Mouse (Mus musculus): ENCODE results near the gene Arpc4. TPM values are rescaled to one million over a fixed set of nuclear protein-coding genes. Genes with fewer than 3 reads are reported as not detected.

Arpc4 gene
- polyA plus RNA-seq, 1 experiment, result 14.9 TPM

DNA sequence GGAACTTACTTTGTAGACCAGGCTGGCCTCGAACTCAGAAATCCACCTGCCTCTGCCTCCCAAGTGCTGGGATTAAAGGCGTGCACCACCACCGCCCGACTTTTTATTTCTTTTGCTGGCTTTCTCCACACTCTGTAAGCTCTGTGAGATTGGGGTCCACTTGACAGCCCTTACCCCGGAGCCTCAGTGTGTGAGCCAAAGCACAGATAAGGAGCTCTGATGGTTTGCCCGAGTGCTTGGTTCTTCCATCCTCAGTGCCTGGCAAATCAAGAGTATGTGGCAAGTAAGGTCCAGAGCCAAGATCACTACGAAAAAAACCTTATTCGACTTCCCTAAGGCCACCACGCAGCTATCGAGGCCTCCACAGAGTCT, 14.1 kb downstream of the Arpc4 start:
- H3K27me3 ChIP-seq (ENCODE audit: control insufficient read depth), result peaks cover 27% of the 10 kb centered on the region
- H3K4me1 ChIP-seq (ENCODE audit: control insufficient read depth), result peaks cover 8% of the 10 kb centered on the region
- H3K9me3 ChIP-seq (ENCODE audit: control insufficient read depth, low read length), result peaks cover 3% of the 10 kb centered on the region; the same call in 1 of the 2 replicates
- H3K4me3 ChIP-seq (replicated peaks), result peak overlapping the region; percentile 24
- TF ChIP-seq GATA1 (IDR thresholded peaks at IDR 0.05; ENCODE audit: low read length), result no peak
- no peak for TF ChIP-seq TAL1 (IDR thresholded peaks at IDR 0.05; ENCODE audit: low read length)
- peaks cover 45% of the 10 kb centered on the region for H3K36me3 ChIP-seq (ENCODE audit: control insufficient read depth)

DNA sequence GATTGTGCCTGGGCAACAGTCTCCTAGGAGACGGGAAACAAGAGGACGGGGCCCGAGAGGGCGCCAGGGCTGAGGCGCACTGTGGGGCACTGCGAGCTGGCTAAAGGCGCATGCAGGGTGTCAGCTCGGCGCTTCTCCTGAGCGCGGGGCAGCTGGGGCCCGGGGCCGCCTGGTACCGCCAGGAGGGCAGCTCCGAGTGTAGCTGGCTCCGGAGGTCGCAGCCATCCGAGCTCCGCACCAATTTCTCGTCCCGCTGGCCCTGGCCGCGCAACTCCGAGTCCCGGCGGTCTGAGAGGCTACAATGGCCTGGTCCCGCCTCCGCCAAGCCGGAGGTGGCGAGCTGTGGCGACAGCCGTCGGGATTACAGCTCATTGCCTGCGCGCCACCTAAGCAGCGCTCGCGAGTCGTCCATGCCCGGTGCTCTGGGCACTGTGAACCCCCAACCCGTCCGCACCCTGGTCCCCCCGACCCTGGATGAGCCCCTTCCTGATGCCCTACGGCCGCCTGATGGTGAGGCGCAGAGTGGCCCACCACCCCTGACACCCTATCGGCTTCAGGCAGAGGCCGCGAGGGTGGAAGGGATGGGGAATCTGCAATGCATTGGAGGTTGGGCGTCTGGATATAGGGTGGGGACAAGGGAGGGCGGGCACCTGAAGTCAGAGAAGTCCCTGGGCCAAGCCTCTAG, 14.6 kb downstream of the Arpc4 start:
- peaks cover 27% of the 10 kb centered on the region for H3K27me3 ChIP-seq (ENCODE audit: control insufficient read depth)
- H3K9me3 ChIP-seq (ENCODE audit: control insufficient read depth, low read length), result peaks cover 3% of the 10 kb centered on the region; the same call in 1 of the 2 replicates
- H3K4me1 ChIP-seq (ENCODE audit: control insufficient read depth), result peaks cover 8% of the 10 kb centered on the region
- H3K4me3 ChIP-seq (replicated peaks), result peak overlapping the region; percentile 26
- TF ChIP-seq TAL1 (IDR thresholded peaks at IDR 0.05; ENCODE audit: low read length), result no peak
- no peak for TF ChIP-seq GATA1 (IDR thresholded peaks at IDR 0.05; ENCODE audit: low read length)
- peaks cover 40% of the 10 kb centered on the region for H3K36me3 ChIP-seq (ENCODE audit: control insufficient read depth)

DNA sequence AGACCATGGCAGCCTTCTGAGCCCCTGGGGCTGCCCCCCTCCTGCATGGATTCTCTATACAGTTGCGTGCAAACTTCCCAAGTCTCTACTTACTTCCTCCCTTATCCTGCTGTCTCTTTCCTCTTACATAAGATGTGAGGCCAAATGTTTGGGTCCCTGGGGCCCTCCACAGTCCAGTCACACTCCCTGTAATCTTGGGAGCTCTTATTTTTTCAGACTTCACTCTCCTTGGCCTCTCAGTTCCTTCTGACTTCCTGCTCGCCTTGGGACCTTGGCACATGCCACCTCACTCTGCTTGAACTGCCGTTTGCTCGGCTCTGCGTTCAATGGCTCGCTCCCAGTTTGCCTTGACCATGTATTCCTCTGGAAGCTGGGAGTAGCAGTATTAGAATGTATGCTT, 16.0 kb downstream of the Arpc4 start:
- peaks cover 27% of the 10 kb centered on the region for H3K27me3 ChIP-seq (ENCODE audit: control insufficient read depth)
- no peak overlapping the region for H3K4me3 ChIP-seq (replicated peaks)
- TF ChIP-seq TAL1 (IDR thresholded peaks at IDR 0.05; ENCODE audit: low read length) (no peak), GATA1 (IDR thresholded peaks at IDR 0.05; ENCODE audit: low read length) (no peak)
- H3K4me1 ChIP-seq (ENCODE audit: control insufficient read depth), result peaks cover 8% of the 10 kb centered on the region
- H3K36me3 ChIP-seq (ENCODE audit: control insufficient read depth), result peaks cover 26% of the 10 kb centered on the region
- H3K9me3 ChIP-seq (ENCODE audit: control insufficient read depth, low read length), result peaks cover 3% of the 10 kb centered on the region; the same call in 1 of the 2 replicates

DNA sequence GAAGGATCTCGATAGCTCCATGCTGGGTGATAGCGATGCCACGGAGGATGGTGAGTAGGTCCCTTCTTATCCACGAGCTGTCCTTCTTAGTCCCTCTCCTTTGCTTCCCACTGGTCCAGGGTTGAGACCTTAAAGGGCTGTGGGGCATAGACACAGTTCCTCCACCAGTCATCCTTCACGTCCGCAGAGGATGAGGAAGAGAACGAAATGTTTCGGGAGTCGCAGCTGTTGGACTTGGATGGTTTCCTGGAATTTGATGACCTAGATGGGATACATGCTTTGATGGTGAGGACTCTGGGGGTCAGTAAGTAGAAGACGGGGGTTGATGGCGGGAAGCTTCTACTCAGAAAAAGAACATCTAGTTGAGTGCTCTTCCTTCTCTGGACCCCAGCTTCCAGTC, 16.9 kb downstream of the Arpc4 start:
- TF ChIP-seq GATA1 (IDR thresholded peaks at IDR 0.05; ENCODE audit: low read length) (no peak), TAL1 (IDR thresholded peaks at IDR 0.05; ENCODE audit: low read length) (no peak)
- H3K36me3 ChIP-seq (ENCODE audit: control insufficient read depth), result peaks cover 17% of the 10 kb centered on the region
- H3K27me3 ChIP-seq (ENCODE audit: control insufficient read depth), result peaks cover 27% of the 10 kb centered on the region

DNA sequence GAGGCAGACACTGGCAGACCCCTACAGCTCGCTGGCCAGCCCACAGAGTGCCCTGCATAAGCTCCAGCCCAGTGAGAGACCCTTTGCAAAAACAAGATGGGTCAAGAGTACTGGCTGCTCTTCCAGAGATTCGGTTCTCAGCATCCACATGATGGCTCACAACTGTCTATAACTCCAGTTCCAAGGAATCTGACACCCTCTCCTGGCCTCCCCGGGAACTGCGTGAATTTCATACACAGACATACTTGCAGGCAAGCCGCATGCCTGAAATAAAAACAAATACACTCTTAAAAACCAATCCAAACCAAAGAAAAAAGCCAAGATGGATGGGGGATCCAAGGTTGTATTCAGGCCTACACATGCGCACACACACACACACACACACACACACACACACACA, 17.6 kb downstream of the Arpc4 start:
- H3K36me3 ChIP-seq (ENCODE audit: control insufficient read depth), result peaks cover 10% of the 10 kb centered on the region
- no peak for TF ChIP-seq GATA1 (IDR thresholded peaks at IDR 0.05; ENCODE audit: low read length)
- no peak for TF ChIP-seq TAL1 (IDR thresholded peaks at IDR 0.05; ENCODE audit: low read length)

More for the DNA sequence above, 16.9 kb downstream of the Arpc4 start:
- peaks cover 8% of the 10 kb centered on the region for H3K4me1 ChIP-seq (ENCODE audit: control insufficient read depth)
- H3K4me3 ChIP-seq (replicated peaks), result no peak overlapping the region
- H3K9me3 ChIP-seq (ENCODE audit: control insufficient read depth, low read length), result peaks cover 3% of the 10 kb centered on the region; the same call in 1 of the 2 replicates

DNA sequence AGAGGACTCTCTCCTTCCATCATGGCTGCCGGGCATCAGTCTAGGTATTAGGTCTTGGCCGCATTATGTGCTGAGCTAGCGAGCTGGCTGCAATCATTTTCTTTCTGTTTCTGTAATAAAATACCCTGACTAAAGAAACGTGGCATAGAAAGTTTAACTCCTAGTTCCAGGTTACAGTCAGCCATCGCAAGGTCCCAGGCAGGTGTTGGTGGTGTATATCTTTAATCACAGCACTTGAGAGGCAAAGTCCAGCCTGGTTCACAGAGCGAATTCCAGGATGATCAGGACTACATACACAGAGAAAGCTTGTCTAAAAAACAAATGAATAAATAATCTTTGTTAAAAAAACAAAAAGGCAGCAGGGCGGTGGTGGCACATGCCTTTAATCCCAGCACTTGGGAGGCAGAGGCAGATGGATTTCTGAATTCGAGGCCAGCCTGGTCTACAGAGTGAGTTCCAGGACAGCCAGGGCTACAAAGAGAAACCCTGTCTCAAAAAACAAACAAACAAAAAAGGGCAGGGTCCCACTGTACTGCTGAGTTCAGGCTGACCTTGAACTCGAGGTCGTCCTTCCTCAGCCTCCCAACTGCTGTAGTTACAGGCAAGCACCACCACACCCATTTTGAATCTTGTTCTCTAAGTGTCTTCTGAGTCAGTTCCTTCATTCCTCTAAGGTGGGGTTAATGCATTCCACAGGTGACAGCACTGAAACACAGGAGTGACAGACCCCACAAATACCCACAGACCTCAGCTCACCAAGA, 18.5 kb downstream of the Arpc4 start:
- Histone ChIP-seq H3K4me3 (replicated peaks) (no peak overlapping the region), H3K27me3 (ENCODE audit: control insufficient read depth) (peaks cover 22% of the 10 kb centered on the region), H3K36me3 (ENCODE audit: control insufficient read depth) (peaks cover 3% of the 10 kb centered on the region), H3K9me3 (ENCODE audit: control insufficient read depth, low read length) (peaks cover 3% of the 10 kb centered on the region; the same call in 1 of the 2 replicates), H3K4me1 (ENCODE audit: control insufficient read depth) (peaks cover 8% of the 10 kb centered on the region)
- no peak for TF ChIP-seq GATA1 (IDR thresholded peaks at IDR 0.05; ENCODE audit: low read length)
- TF ChIP-seq TAL1 (IDR thresholded peaks at IDR 0.05; ENCODE audit: low read length), result no peak

More for the DNA sequence above, 17.6 kb downstream of the Arpc4 start:
- H3K9me3 ChIP-seq (ENCODE audit: control insufficient read depth, low read length), result peaks cover 3% of the 10 kb centered on the region; the same call in 1 of the 2 replicates
- H3K27me3 ChIP-seq (ENCODE audit: control insufficient read depth), result peaks cover 27% of the 10 kb centered on the region
- H3K4me1 ChIP-seq (ENCODE audit: control insufficient read depth), result peaks cover 8% of the 10 kb centered on the region
- no peak overlapping the region for H3K4me3 ChIP-seq (replicated peaks)

DNA sequence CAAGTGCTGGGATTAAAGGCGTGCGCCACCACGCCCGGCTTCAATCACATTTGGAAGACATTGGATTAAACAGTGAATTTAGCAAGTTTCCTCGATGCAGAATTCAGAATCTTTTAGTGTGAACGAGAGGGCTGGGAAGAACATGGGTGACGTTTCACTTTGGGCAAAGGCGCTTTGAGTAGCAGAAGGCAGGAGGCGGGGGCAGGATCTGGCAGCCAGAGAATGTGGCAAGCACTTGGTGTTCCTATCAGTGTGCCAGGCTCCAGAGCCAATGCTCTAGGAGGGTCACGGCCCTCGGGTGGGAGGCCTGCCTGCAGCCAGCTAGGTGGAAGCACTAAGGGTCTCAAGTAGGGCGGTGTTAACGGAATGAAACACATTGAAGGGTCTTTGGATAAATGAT, 24.2 kb downstream of the Arpc4 start:
- H3K27me3 ChIP-seq (ENCODE audit: control insufficient read depth), result no peaks in the 10 kb centered on the region
- no peaks in the 10 kb centered on the region; the same call in 1 of the 2 replicates for H3K36me3 ChIP-seq (ENCODE audit: control insufficient read depth)
- H3K4me3 ChIP-seq (replicated peaks), result no peak overlapping the region
- TF ChIP-seq GATA1 (IDR thresholded peaks at IDR 0.05; ENCODE audit: low read length) (no peak), TAL1 (IDR thresholded peaks at IDR 0.05; ENCODE audit: low read length) (no peak)
- H3K9me3 ChIP-seq (ENCODE audit: control insufficient read depth, low read length), result no peaks in the 10 kb centered on the region
- H3K4me1 ChIP-seq (ENCODE audit: control insufficient read depth), result no peaks in the 10 kb centered on the region

DNA sequence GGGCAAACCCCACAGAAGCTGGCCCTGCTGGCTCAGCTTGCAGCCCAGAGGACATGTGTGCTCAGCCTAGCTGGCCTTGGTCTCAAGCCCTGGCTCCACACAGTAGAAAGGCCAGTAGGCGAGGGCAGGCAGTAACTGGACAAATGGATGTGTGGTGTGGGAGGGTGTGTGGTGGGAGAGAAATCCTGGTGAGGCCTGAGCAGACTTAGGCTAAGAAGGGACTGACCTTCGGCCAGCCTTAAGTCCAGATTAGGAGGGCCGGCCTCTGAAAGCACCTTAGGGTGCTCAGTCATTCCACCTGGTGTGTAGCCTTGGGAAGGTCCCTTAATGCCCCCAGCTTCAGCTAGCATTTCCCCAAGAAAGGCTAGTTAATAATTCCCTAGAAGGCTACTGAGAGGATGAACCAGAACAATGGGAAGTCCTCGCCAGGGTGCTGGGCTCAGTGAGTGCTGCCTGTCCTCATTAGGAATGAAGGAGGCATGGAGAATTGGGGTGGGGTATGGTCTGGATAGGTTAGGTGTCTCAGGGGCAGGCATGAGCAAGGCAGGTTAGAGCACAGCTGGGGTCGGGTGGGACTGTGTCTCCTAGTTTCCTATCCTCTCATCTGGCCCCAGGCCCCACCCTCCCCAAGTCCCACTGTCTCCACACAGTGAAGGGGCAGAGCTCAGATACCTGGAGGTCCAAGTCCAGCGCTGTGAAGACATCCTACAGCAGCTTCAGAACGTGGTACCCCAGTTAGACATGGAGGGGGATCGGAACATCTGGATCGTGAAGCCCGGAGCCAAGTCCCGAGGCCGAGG, 26.9 kb downstream of the Arpc4 start:
- Histone ChIP-seq H3K9me3 (ENCODE audit: control insufficient read depth, low read length) (no peaks in the 10 kb centered on the region), H3K36me3 (ENCODE audit: control insufficient read depth) (peaks cover 3% of the 10 kb centered on the region), H3K4me1 (ENCODE audit: control insufficient read depth) (no peaks in the 10 kb centered on the region), H3K27me3 (ENCODE audit: control insufficient read depth) (no peaks in the 10 kb centered on the region), H3K4me3 (replicated peaks) (no peak overlapping the region)
- TF ChIP-seq TAL1 (IDR thresholded peaks at IDR 0.05; ENCODE audit: low read length), result no peak
- no peak for TF ChIP-seq GATA1 (IDR thresholded peaks at IDR 0.05; ENCODE audit: low read length)
